Mouse (Mus musculus) mouse trophoblast stem cell (cell line): ENCODE data around the gene Fam214a.

Experiments used
- in situ Hi-C, 2 experiments: fragments of 300-500 bp; cut with MseI, MboI; formaldehyde crosslinking; loops; 2 replicates in 1 of 2; 3 replicates in 1 of 2; pipeline ENCODE4 v1.15.1; 2025

Gene Fam214a

GRCm38 (mm10) chr9:75072361-75072760 lies 119.7 kb downstream of the Fam214a start:
- in situ Hi-C loops: no loop called here

DNA sequence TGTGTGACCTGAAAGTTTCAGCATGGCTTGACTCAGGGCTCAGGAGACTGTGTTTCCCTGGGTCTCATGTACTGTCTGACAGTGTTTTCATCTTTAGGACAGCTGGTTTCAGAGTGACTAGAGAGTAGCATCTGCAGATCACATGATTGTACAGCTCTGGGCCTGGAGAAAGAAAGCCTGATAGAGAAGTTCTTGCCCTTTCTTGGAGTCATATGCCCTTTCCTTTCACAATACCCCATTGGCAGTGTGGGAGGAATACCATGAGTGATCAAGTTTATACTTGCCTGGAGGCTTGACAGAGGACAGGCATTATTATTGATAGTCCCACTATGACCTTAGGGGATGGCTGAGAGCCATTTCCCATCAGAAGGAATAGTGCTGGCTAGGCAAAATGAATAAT lies 124.5 kb downstream of the Fam214a start:
- in situ Hi-C loops: no loop called here
